Mouse (Mus musculus) lung, adult 2 months (tissue): ENCODE results near the gene Scgb3a1.

Experiments
- CTCF ChIP-seq: fragments of 200-500 bp; IDR thresholded peaks from 2 replicates; pipeline ENCODE4 v1.5.1; 2011; ENCODE audit warnings: mild to moderate bottlenecking, low read length, control low read depth; ENCODE audit not compliant: insufficient read depth
- POLR2A ChIP-seq: fragments of 200-500 bp; IDR thresholded peaks from 2 replicates; pipeline ENCODE4 v1.6.1; 2011; ENCODE audit warnings: low read depth, mild to moderate bottlenecking, control low read depth, low read length, borderline replicate concordance; ENCODE audit errors: extremely low read depth

GRCm38 (mm10) chr11:49664262-49665140 is 1.1 kb downstream of the Scgb3a1 start:
- TF ChIP-seq CTCF = no peak
- no peak for TF ChIP-seq POLR2A
